Mouse (Mus musculus) MEL (cell line): ENCODE results near the gene Stil.

Source experiments
- CTCF ChIP-seq, 3 experiments: IDR thresholded peaks in 2 of 3; conservative IDR thresholded peaks in 1 of 3; 2 replicates each; pipeline ENCODE4 v1.5.1; 2011 to 2012; ENCODE audit warnings: low read length in 3 of 3, low read depth in 2 of 3, mild to moderate bottlenecking in 2 of 3, improper control_type of control experiment in 1 of 3, inconsistent platforms in 1 of 3, mixed read lengths in 1 of 3, moderate library complexity in 1 of 3; ENCODE audit not compliant: control insufficient read depth in 1 of 3, insufficient read depth in 1 of 3, poor library complexity in 1 of 3, severe bottlenecking in 1 of 3
- ELF1 ChIP-seq: IDR thresholded peaks from 2 replicates; pipeline ENCODE4 v1.6.1; 2014; ENCODE audit warnings: low read depth, mild to moderate bottlenecking, inconsistent platforms, low read length, improper control_type of control experiment, moderate library complexity
- EP300 ChIP-seq, 2 experiments: IDR thresholded peaks; 2 replicates each; pipeline ENCODE4 v1.6.1; 2011; ENCODE audit warnings: improper control_type of control experiment in 2 of 2, low read length in 2 of 2, low read depth in 1 of 2, mild to moderate bottlenecking in 1 of 2
- ETS1 ChIP-seq: IDR thresholded peaks from 2 replicates; pipeline ENCODE4 v1.6.1; 2012; ENCODE audit warnings: low read depth, mild to moderate bottlenecking, inconsistent platforms, low read length, improper control_type of control experiment, moderate library complexity
- GATA1 ChIP-seq: IDR thresholded peaks from 2 replicates; pipeline ENCODE4 v1.6.1; 2011; ENCODE audit warnings: low read depth, low read length, improper control_type of control experiment
- MAFK ChIP-seq: IDR thresholded peaks from 2 replicates; pipeline ENCODE4 v1.6.1; 2011; ENCODE audit warnings: low read depth, mild to moderate bottlenecking, low read length, improper control_type of control experiment, borderline replicate concordance
- MAZ ChIP-seq: IDR thresholded peaks from 2 replicates; pipeline ENCODE4 v1.6.1; 2012; ENCODE audit warnings: low read depth, mild to moderate bottlenecking, inconsistent platforms, low read length, improper control_type of control experiment
- MYC ChIP-seq: IDR thresholded peaks from 2 replicates; pipeline ENCODE4 v1.6.1; 2011; ENCODE audit warnings: low read depth, mild to moderate bottlenecking, low read length, improper control_type of control experiment, moderate library complexity
- NELFE ChIP-seq: IDR thresholded peaks from 2 replicates; pipeline ENCODE4 v1.6.1; 2011; ENCODE audit warnings: low read depth, low read length, improper control_type of control experiment
- NRF1 ChIP-seq: IDR thresholded peaks from 2 replicates; pipeline ENCODE4 v1.6.1; 2014; ENCODE audit warnings: low read depth, mild to moderate bottlenecking, inconsistent platforms, low read length, improper control_type of control experiment, moderate library complexity; ENCODE audit not compliant: poor library complexity, insufficient read depth, severe bottlenecking
- ZKSCAN1 ChIP-seq: IDR thresholded peaks from 2 replicates; pipeline ENCODE4 v1.6.1; 2012; ENCODE audit warnings: low read depth, mild to moderate bottlenecking, inconsistent platforms, low read length, improper control_type of control experiment, moderate library complexity

GRCm38 (mm10) chr4:115063518-115064239 lies 63.7 kb downstream of the Stil start:
- no peak for TF ChIP-seq CTCF (IDR thresholded peaks at IDR 0.05 in 2 of 3, conservative IDR thresholded peaks at IDR 0.05 in 1 of 3; ENCODE audit: control insufficient read depth in 1 of 3, insufficient read depth in 1 of 3, low read depth in 2 of 3, low read length in 3 of 3, poor library complexity in 1 of 3, severe bottlenecking in 1 of 3)
- TF ChIP-seq MAFK = no peak
- no peak for TF ChIP-seq GATA1
- no peak for TF ChIP-seq ETS1
- TF ChIP-seq ZKSCAN1 = no peak
- TF ChIP-seq MAZ = no peak
- no peak for TF ChIP-seq ELF1
- TF ChIP-seq NELFE = no peak
- TF ChIP-seq MYC = no peak
- TF ChIP-seq EP300 (IDR thresholded peaks at IDR 0.05; ENCODE audit: low read depth in 1 of 2, low read length in 2 of 2) = no peak
- TF ChIP-seq NRF1 = no peak
